Mouse (Mus musculus) liver, embryonic 12.5 days (tissue): ENCODE data around the gene Dpy19l2. TPM values are rescaled to one million over a fixed set of nuclear protein-coding genes. Genes with fewer than 3 reads are reported as not detected.
"Not testable (repeated sequence)": the region's sequence is repeated elsewhere in the genome, so short reads cannot be mapped to it uniquely, and the experiment has no call there.

Source experiments
- ATAC-seq: fragments of 200-750 bp; cut with Nextera tagmentation; 2 replicates; pipeline ENCODE4 v1.8.0; 2017; ENCODE audit warnings: moderate number of reproducible peaks, mild to moderate bottlenecking, moderate library complexity
- H3K27ac ChIP-seq: fragments of 300-500 bp; sonication (generic); 2 replicates; pipeline ENCODE4 v1.5.1; 2016; ENCODE audit warnings: mild to moderate bottlenecking
- H3K27me3 ChIP-seq: fragments of 300-500 bp; sonication (generic); replicated peaks from 2 replicates; pipeline ENCODE4 v1.6.1; 2016; ENCODE audit warnings: mild to moderate bottlenecking, moderate library complexity
- H3K36me3 ChIP-seq: fragments of 300-500 bp; sonication (generic); 2 replicates; pipeline ENCODE4 v1.6.1; 2016; ENCODE audit warnings: mild to moderate bottlenecking, moderate library complexity
- H3K4me1 ChIP-seq: fragments of 300-500 bp; sonication (generic); 2 replicates; pipeline ENCODE4 v1.6.1; 2016
- H3K4me2 ChIP-seq: fragments of 300-500 bp; sonication (generic); 2 replicates; pipeline ENCODE4 v1.6.1; 2016; ENCODE audit warnings: mild to moderate bottlenecking, moderate library complexity
- H3K4me3 ChIP-seq: fragments of 300-500 bp; sonication (generic); 2 replicates; pipeline ENCODE4 v1.5.1; 2016; ENCODE audit warnings: mild to moderate bottlenecking, moderate library complexity
- H3K9ac ChIP-seq: fragments of 300-500 bp; sonication (generic); 2 replicates; pipeline ENCODE4 v1.6.1; 2016; ENCODE audit warnings: mild to moderate bottlenecking, moderate library complexity
- H3K9me3 ChIP-seq: fragments of 300-500 bp; sonication (generic); replicated peaks from 2 replicates; pipeline ENCODE4 v1.6.1; 2016; ENCODE audit warnings: mild to moderate bottlenecking, moderate library complexity
- WGBS: fragments of 180-500 bp; shearing (Covaris S2); methylation state at CpG from one replicate; pipeline ENCODE4 v1.1.7; 2016; ENCODE audit not compliant: insufficient replicate concordance; 5-methylcytosine and 5-hydroxymethylcytosine counted together
- polyA plus RNA-seq: library from polyadenylated mRNA; unstranded; fragments of >200 nt; fragmentation: Nextera tagmentation; extraction: Ambion mirVana; gene quantifications from 2 replicates; pipeline ENCODE4 v1.2.1, GENCODE M21; 2016

The Dpy19l2 gene
- 0.06 and 0.08 TPM in 2 replicates for polyA plus RNA-seq

GRCm38 (mm10) chr9:24695700-24696404, at the start of gene Dpy19l2:
Gene Dpy19l2, minus strand, starts transcription at chr9:24696293.
- peaks cover 16% of the 10 kb centered on the region for H3K27me3 ChIP-seq
- 0 out of 2 replicates have a peak, but pooled peaks have one; percentile 27 for ATAC-seq
- H3K4me3 ChIP-seq = peak within 1 kb of the TSS; percentile 36
- no peaks in the 10 kb centered on the region for H3K36me3 ChIP-seq
- H3K9ac ChIP-seq = no peak within 1 kb of the TSS
- H3K9me3 ChIP-seq = no peaks in the 10 kb centered on the region
- H3K4me1 ChIP-seq = no peaks in the 10 kb centered on the region
- no peak within 1 kb of the TSS for H3K27ac ChIP-seq
- peak within 1 kb of the TSS; percentile 65 for H3K4me2 ChIP-seq
- 2% methylated on average over 45 of the region's 45 CpGs for WGBS

- no peaks in the 10 kb centered on the region for H3K36me3 ChIP-seq
- H3K27me3 ChIP-seq = no peaks in the 10 kb centered on the region
- no peak overlapping the region for H3K9ac ChIP-seq
- no peak overlapping the region for H3K4me3 ChIP-seq
- no peak for ATAC-seq
- no peak overlapping the region for H3K4me2 ChIP-seq
- H3K27ac ChIP-seq = no peak overlapping the region
- WGBS = 66% methylated on average over 5 of the region's 5 CpGs
- H3K9me3 ChIP-seq = no peaks in the 10 kb centered on the region
- no peaks in the 10 kb centered on the region for H3K4me1 ChIP-seq
Measured at GRCm38 (mm10) chr9:24744958-24745357, 48.9 kb upstream of the Dpy19l2 start.

- Histone ChIP-seq H3K4me1 (no peaks in the 10 kb centered on the region), H3K9ac (no peak overlapping the region), H3K27ac (no peak overlapping the region), H3K4me3 (no peak overlapping the region), H3K4me2 (no peak overlapping the region), H3K36me3 (no peaks in the 10 kb centered on the region), H3K9me3 (no peaks in the 10 kb centered on the region), H3K27me3 (peaks cover 4% of the 10 kb centered on the region)
- no peak for ATAC-seq
Measured at GRCm38 (mm10) chr9:24701246-24701645, 5.2 kb upstream of the Dpy19l2 start.

- ATAC-seq = no peak
- H3K4me1 ChIP-seq = no peaks in the 10 kb centered on the region
- H3K9me3 ChIP-seq = no peaks in the 10 kb centered on the region
- WGBS = 6% methylated on average over 9 of the region's 9 CpGs
- H3K36me3 ChIP-seq = no peaks in the 10 kb centered on the region
- H3K27ac ChIP-seq = no peak overlapping the region
- H3K4me3 ChIP-seq = peak overlapping the region; percentile 36; the same call in 1 of the 2 replicates
- H3K9ac ChIP-seq = no peak overlapping the region
- peaks cover 16% of the 10 kb centered on the region for H3K27me3 ChIP-seq
- H3K4me2 ChIP-seq = peak overlapping the region; percentile 65
Measured at GRCm38 (mm10) chr9:24696405-24696778, 299 bp upstream of the Dpy19l2 start.

- ATAC-seq = not testable (repeated sequence)
- 70% methylated on average over 2 of the region's 2 CpGs for WGBS
Measured at GRCm38 (mm10) chr9:24637341-24637740, 58.8 kb downstream of the Dpy19l2 start.

GRCm38 (mm10) chr9:24624896-24625295, 71.2 kb downstream of the Dpy19l2 start, which contains the start of gene Cypt4:
Gene Cypt4, plus strand, starts transcription at chr9:24625196.
- Histone ChIP-seq H3K27me3 (no peaks in the 10 kb centered on the region), H3K9me3 (no peaks in the 10 kb centered on the region), H3K4me1 (no peaks in the 10 kb centered on the region), H3K9ac (no peak within 1 kb of the TSS), H3K36me3 (no peaks in the 10 kb centered on the region), H3K27ac (no peak within 1 kb of the TSS), H3K4me2 (no peak within 1 kb of the TSS), H3K4me3 (no peak within 1 kb of the TSS)
- 85% methylated on average over 5 of the region's 5 CpGs for WGBS
- no peak for ATAC-seq

More at GRCm38 (mm10) chr9:24637341-24637740, 58.8 kb downstream of the Dpy19l2 start:
- not testable (repeated sequence) for H3K27ac ChIP-seq, H3K9ac ChIP-seq, H3K4me2 ChIP-seq, H3K36me3 ChIP-seq, H3K9me3 ChIP-seq, H3K27me3 ChIP-seq, H3K4me3 ChIP-seq, H3K4me1 ChIP-seq

- H3K9me3 ChIP-seq = no peaks in the 10 kb centered on the region
- H3K4me2 ChIP-seq = no peak overlapping the region
- H3K36me3 ChIP-seq = no peaks in the 10 kb centered on the region
- WGBS = 24% methylated on average over 2 of the region's 2 CpGs
- H3K4me3 ChIP-seq = no peak overlapping the region
- no peak overlapping the region for H3K27ac ChIP-seq
- no peaks in the 10 kb centered on the region for H3K4me1 ChIP-seq
- H3K27me3 ChIP-seq = no peaks in the 10 kb centered on the region
- ATAC-seq = no peak
- no peak overlapping the region for H3K9ac ChIP-seq
Measured at GRCm38 (mm10) chr9:24538159-24538558, 157.9 kb downstream of the Dpy19l2 start.

- no peak for ATAC-seq
- Histone ChIP-seq H3K36me3 (no peaks in the 10 kb centered on the region), H3K9ac (no peak overlapping the region), H3K4me2 (no peak overlapping the region), H3K27ac (no peak overlapping the region), H3K4me1 (no peaks in the 10 kb centered on the region), H3K27me3 (no peaks in the 10 kb centered on the region), H3K4me3 (no peak overlapping the region), H3K9me3 (no peaks in the 10 kb centered on the region)
- WGBS = 48% methylated on average over 10 of the region's 10 CpGs
Measured at GRCm38 (mm10) chr9:24516575-24517139, 179.4 kb downstream of the Dpy19l2 start.

GRCm38 (mm10) chr9:24514078-24514469, 182.0 kb downstream of the Dpy19l2 start:
- no peak overlapping the region for H3K4me2 ChIP-seq
- no peak overlapping the region for H3K27ac ChIP-seq
- no peaks in the 10 kb centered on the region for H3K36me3 ChIP-seq
- no peak overlapping the region for H3K4me3 ChIP-seq
- no peaks in the 10 kb centered on the region for H3K9me3 ChIP-seq
- 61% methylated on average over 5 of the region's 5 CpGs for WGBS
- no peak for ATAC-seq
- no peaks in the 10 kb centered on the region for H3K27me3 ChIP-seq
- H3K4me1 ChIP-seq = no peaks in the 10 kb centered on the region
- H3K9ac ChIP-seq = no peak overlapping the region

GRCm38 (mm10) chr9:24513290-24514077, 182.6 kb downstream of the Dpy19l2 start:
- H3K4me1 ChIP-seq = no peaks in the 10 kb centered on the region
- H3K27me3 ChIP-seq = no peaks in the 10 kb centered on the region
- WGBS = 59% methylated on average over 9 of the region's 9 CpGs
- no peak overlapping the region for H3K4me3 ChIP-seq
- H3K9me3 ChIP-seq = no peaks in the 10 kb centered on the region
- no peak overlapping the region for H3K9ac ChIP-seq
- no peak overlapping the region for H3K27ac ChIP-seq
- no peak overlapping the region for H3K4me2 ChIP-seq
- H3K36me3 ChIP-seq = no peaks in the 10 kb centered on the region
- no peak for ATAC-seq

GRCm38 (mm10) chr9:24512121-24512539, 184.0 kb downstream of the Dpy19l2 start:
- Histone ChIP-seq H3K4me3 (no peak overlapping the region), H3K27ac (no peak overlapping the region), H3K9ac (no peak overlapping the region), H3K4me1 (no peaks in the 10 kb centered on the region), H3K36me3 (no peaks in the 10 kb centered on the region), H3K9me3 (no peaks in the 10 kb centered on the region), H3K4me2 (no peak overlapping the region), H3K27me3 (no peaks in the 10 kb centered on the region)
- 69% methylated on average over 5 of the region's 5 CpGs for WGBS
- ATAC-seq = no peak
